Mouse (Mus musculus) limb, embryonic 13.5 days (tissue): Measurements from ENCODE around the gene Slc22a16. TPM values are rescaled to one million over a fixed set of nuclear protein-coding genes. Genes with fewer than 3 reads are reported as not detected.
"Not testable (repeated sequence)": the region's sequence is repeated elsewhere in the genome, so short reads cannot be mapped to it uniquely, and the experiment has no call there.

ENCODE experiments used
- ATAC-seq: fragments of 200-750 bp; cut with Nextera tagmentation; 2 replicates; pipeline ENCODE4 v1.8.0; 2017; ENCODE audit warnings: low read depth, moderate number of reproducible peaks, moderate TSS enrichment; ENCODE audit not compliant: low FRiP score
- H3K27ac ChIP-seq: fragments of 300-500 bp; sonication (generic); 2 replicates; pipeline ENCODE4 v1.5.1; 2015; ENCODE audit warnings: inconsistent platforms, mild to moderate bottlenecking, moderate library complexity
- H3K27me3 ChIP-seq: fragments of 300-500 bp; sonication (generic); 2 replicates; pipeline ENCODE4 v1.6.1; 2015; ENCODE audit warnings: mild to moderate bottlenecking, inconsistent platforms
- H3K36me3 ChIP-seq: fragments of 300-500 bp; sonication (generic); 2 replicates; pipeline ENCODE4 v1.6.1; 2015; ENCODE audit warnings: inconsistent platforms, mild to moderate bottlenecking, moderate library complexity
- H3K4me1 ChIP-seq: fragments of 300-500 bp; sonication (generic); 2 replicates; pipeline ENCODE4 v1.6.1; 2015; ENCODE audit warnings: inconsistent platforms
- H3K4me2 ChIP-seq: fragments of 300-500 bp; sonication (generic); replicated peaks from 2 replicates; pipeline ENCODE4 v1.6.1; 2015; ENCODE audit warnings: inconsistent platforms, mild to moderate bottlenecking, moderate library complexity
- H3K4me3 ChIP-seq: fragments of 300-500 bp; sonication (generic); 2 replicates; pipeline ENCODE4 v1.5.1; 2015; ENCODE audit warnings: moderate library complexity, mild to moderate bottlenecking, inconsistent platforms
- H3K9ac ChIP-seq: fragments of 300-500 bp; sonication (generic); 2 replicates; pipeline ENCODE4 v1.6.1; 2015; ENCODE audit warnings: mild to moderate bottlenecking, inconsistent platforms
- H3K9me3 ChIP-seq: fragments of 300-500 bp; sonication (generic); 2 replicates; pipeline ENCODE4 v1.6.1; 2016; ENCODE audit warnings: inconsistent platforms
- WGBS: fragments of 180-500 bp; shearing (Covaris S2); methylation state at CpG from one replicate; pipeline ENCODE4 v1.1.7; 2015; 5-methylcytosine and 5-hydroxymethylcytosine counted together
- polyA plus RNA-seq: library from polyadenylated mRNA; unstranded; fragments of >200 nt; fragmentation: Nextera tagmentation; extraction: Ambion mirVana; gene quantifications from 2 replicates; pipeline ENCODE4 v1.2.1, GENCODE M21; 2015

Slc22a16 gene
- polyA plus RNA-seq, 1 experiment from 2014 or later: not detected

DNA sequence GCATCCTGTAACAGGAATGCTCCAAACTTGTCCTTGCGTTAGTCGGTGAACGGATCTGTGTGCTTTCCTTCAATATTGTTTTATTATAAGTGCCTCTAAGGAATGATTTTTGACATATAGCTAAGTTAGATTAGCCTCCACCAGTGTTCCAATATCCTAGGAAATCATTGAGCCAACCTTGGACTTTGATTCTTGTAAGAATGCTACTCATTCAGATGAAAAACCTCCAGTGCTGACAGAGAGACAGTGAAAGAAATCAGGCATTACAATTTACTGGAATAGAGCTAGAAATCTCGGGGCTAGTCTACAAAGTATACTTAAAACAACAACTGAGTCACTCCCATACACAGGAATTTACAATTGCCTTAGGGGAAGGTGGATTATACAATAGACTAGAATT, 37.5 kb upstream of the Slc22a16 start:
- 92% methylated on average over 4 of the region's 4 CpGs for WGBS
- peaks cover 16% of the 10 kb centered on the region for H3K4me1 ChIP-seq
- not testable (repeated sequence) for H3K4me2 ChIP-seq, H3K9ac ChIP-seq, ATAC-seq, H3K27ac ChIP-seq, H3K36me3 ChIP-seq, H3K4me3 ChIP-seq, H3K27me3 ChIP-seq
- H3K9me3 ChIP-seq: peaks cover 10% of the 10 kb centered on the region

DNA sequence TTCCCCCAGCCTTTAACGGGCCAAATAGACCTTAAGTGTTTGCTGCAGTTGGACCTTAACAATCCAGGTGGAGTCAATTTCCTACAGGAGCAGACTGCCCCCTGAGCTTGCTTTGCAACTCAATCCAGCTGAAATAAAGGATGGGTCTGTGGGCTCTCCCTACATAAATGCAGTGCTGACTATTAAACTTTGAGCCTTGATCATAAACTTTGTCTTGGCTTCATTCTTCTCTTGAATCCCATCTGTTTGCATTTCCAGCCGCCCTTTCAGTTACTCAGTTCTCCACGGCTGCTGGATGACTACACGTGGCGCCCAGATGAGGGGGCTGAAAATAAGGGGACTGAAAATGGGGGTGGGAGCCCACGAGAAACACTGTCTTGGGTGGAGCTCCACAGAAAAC, 28.8 kb upstream of the Slc22a16 start:
- H3K4me2 ChIP-seq: no peak overlapping the region
- no peak overlapping the region for H3K4me3 ChIP-seq
- peaks cover 5% of the 10 kb centered on the region for H3K4me1 ChIP-seq
- WGBS: 25% methylated on average over 6 of the region's 6 CpGs
- H3K27me3 ChIP-seq: no peaks in the 10 kb centered on the region
- H3K36me3 ChIP-seq: no peaks in the 10 kb centered on the region
- H3K9me3 ChIP-seq: no peaks in the 10 kb centered on the region; the same call in 1 of the 2 replicates
- no peak overlapping the region for H3K9ac ChIP-seq
- ATAC-seq: peak; percentile 69
- no peak overlapping the region for H3K27ac ChIP-seq

DNA sequence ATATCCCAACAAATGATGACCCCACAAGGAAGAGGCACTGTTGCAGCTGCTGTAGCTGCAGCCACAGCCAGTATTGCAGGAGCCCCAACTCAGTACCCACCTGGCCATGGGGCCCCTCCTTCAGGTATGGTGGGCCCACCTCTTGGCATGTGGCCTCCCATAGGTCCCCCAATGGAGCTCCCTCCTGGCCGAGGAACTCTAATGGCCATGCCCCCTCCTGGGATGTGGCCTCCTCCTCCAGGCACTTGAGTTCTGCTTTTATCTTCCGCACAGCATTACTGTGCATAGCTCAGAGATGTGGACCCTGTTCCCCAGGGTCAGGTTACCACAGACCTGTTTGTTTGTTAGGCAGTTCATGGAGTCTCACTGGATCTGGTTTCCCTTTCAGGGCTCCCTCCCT, 20.8 kb upstream of the Slc22a16 start:
- H3K4me1 ChIP-seq: peaks cover 5% of the 10 kb centered on the region; the same call in 1 of the 2 replicates
- H3K4me2 ChIP-seq: no peak overlapping the region
- H3K27me3 ChIP-seq: no peaks in the 10 kb centered on the region
- no peak overlapping the region for H3K4me3 ChIP-seq
- H3K27ac ChIP-seq: no peak overlapping the region
- 41% methylated on average over 2 of the region's 2 CpGs for WGBS
- H3K9ac ChIP-seq: no peak overlapping the region
- H3K9me3 ChIP-seq: no peaks in the 10 kb centered on the region
- no peak for ATAC-seq
- no peaks in the 10 kb centered on the region for H3K36me3 ChIP-seq

DNA sequence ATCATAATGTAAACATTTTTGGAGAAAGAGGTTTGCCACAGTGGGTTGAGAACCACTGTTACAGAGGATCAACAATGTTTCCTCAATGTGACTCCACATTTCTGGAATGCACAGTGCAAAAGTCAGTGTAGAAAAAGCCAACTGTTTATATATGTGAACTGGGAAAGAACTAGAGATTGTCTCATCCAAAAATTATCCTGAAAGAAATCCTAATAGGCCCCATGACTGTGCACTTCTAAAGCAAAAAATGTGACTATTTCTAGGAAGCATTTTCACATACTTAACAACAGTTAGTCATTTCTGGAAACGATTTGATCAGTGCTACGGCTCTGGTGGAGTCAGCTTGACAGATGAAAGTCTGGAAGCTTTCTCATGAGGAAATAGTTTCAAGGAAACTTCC, 18.3 kb upstream of the Slc22a16 start:
- Histone ChIP-seq H3K27me3 (no peaks in the 10 kb centered on the region), H3K36me3 (no peaks in the 10 kb centered on the region), H3K4me2 (no peak overlapping the region), H3K9ac (no peak overlapping the region), H3K27ac (no peak overlapping the region), H3K4me1 (peaks cover 5% of the 10 kb centered on the region; the same call in 1 of the 2 replicates), H3K9me3 (no peaks in the 10 kb centered on the region), H3K4me3 (no peak overlapping the region)
- no peak for ATAC-seq
- 21% methylated on average over 2 of the region's 2 CpGs for WGBS

DNA sequence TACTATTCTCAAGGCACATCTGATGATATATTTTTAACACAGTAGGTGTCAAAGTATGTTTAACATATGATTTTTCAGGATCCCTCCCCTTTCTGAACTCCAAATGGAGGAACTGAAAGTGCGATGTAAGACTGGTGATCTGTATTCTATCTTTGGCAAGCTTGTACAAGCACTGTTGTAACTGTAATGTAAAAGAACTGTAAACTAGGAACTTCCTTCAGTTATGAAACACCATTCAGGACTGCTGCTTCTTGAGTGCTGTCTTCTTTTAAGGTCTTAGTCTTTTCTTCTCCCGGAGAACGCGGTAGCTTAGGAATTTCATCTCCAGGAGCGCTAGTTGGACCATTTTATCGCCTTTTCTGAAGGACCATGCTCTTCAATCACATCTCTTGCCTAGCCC, 4.4 kb upstream of the Slc22a16 start:
- ATAC-seq, H3K4me2 ChIP-seq, H3K4me1 ChIP-seq, H3K9ac ChIP-seq, H3K36me3 ChIP-seq, H3K27me3 ChIP-seq, H3K4me3 ChIP-seq, H3K27ac ChIP-seq, H3K9me3 ChIP-seq: not testable (repeated sequence)
- WGBS: 93% methylated on average over 6 of the region's 6 CpGs

DNA sequence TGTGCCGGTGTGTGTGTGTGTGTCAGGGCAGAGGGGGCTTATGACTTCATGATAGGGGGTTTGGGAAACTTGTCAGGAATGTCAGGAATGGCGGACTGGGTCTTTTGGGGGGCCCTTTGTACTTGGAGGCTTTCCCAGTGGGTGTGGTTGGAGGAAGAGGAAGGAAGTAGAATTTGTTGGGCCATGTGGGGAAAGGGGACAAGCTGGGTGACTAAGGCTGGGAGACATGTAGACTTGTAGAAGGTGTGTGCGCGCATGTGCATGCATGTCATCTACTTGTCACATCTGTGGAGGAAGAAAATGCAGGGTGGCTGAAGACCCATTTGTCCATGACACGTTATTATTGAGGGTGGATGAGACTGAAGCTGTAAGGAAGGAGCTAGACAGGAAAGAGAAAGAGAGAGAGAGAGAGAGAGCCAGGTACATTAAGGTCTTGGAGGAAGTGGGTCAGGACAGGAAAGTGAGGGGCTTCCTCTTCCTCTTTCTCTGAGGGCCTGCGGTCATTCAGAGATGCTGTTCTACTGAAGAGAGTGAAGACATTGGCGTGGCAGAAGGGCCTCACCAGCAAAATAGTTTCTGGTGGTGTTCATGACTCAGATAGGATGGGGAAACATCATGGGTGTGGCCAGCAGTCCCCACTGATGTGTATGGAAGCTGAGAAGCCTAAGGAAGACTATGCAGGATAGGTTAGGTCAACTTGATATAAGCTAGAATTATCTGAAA, 5.9 kb downstream of the Slc22a16 start:
- WGBS: 90% methylated on average over 7 of the region's 7 CpGs
- Histone ChIP-seq H3K9me3 (no peaks in the 10 kb centered on the region), H3K4me3 (no peak overlapping the region), H3K4me2 (no peak overlapping the region), H3K27me3 (no peaks in the 10 kb centered on the region), H3K27ac (no peak overlapping the region), H3K4me1 (no peaks in the 10 kb centered on the region), H3K9ac (no peak overlapping the region), H3K36me3 (no peaks in the 10 kb centered on the region)
- ATAC-seq: no peak

DNA sequence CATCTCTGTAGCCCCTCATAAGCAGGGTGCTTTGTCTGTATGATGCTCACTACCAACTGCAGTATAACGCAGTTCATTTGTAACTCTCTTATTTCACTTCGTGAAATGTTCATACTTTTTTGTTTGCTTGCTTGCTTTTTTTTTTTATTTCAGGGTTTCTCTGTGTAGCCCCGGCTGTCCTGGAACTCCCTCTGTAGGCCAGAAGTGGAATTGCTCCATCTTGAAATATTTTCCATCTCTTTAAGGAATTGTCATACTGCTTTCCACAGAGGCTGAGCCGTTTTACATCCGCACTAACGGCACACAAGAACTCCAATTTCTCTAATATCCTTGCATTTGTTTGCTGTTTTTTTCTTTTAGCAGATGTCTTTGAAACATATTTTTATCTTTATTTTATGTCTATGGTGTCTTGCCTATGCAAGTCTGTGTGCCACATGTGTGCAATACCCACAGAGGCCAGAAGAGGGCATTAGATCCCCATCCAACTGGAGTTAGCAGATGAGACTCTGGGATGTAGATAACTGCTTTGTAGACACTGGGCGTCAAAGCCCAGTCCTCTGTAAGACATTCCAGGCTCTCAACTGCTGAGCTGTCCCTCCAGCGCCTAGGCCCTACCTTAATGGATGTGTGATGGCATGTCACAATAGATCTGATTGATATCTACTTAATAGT, 13.6 kb downstream of the Slc22a16 start:
- Histone ChIP-seq H3K27ac (no peak overlapping the region), H3K27me3 (no peaks in the 10 kb centered on the region), H3K4me2 (no peak overlapping the region), H3K4me1 (no peaks in the 10 kb centered on the region), H3K9me3 (peaks cover 5% of the 10 kb centered on the region; the same call in 1 of the 2 replicates), H3K9ac (no peak overlapping the region), H3K4me3 (no peak overlapping the region), H3K36me3 (no peaks in the 10 kb centered on the region)
- 76% methylated on average over 8 of the region's 8 CpGs for WGBS
- no peak for ATAC-seq

DNA sequence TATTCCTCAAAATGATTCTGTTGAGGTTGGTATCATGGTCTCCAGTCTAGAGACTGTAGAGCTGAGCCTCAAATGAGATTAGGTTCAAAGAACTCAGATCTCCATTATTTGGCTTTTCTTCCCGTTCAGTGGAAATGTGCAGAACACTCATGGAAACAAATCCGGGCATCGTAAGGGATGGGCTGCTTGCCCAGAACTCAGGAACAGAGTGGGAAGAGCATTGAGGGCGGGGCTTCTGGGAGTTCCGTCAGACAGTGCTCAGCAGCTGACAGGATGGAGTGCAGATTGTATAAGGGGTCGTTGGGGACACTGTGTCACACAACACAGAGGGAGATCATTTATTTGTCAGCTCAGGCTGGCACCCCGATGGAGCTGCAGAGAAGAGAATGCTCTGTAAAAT, 22.1 kb downstream of the Slc22a16 start:
- Histone ChIP-seq H3K27ac (no peak overlapping the region), H3K36me3 (no peaks in the 10 kb centered on the region), H3K4me2 (no peak overlapping the region), H3K27me3 (no peaks in the 10 kb centered on the region), H3K4me3 (no peak overlapping the region), H3K4me1 (no peaks in the 10 kb centered on the region), H3K9ac (no peak overlapping the region), H3K9me3 (no peaks in the 10 kb centered on the region)
- WGBS: 69% methylated on average over 7 of the region's 7 CpGs
- ATAC-seq: no peak

DNA sequence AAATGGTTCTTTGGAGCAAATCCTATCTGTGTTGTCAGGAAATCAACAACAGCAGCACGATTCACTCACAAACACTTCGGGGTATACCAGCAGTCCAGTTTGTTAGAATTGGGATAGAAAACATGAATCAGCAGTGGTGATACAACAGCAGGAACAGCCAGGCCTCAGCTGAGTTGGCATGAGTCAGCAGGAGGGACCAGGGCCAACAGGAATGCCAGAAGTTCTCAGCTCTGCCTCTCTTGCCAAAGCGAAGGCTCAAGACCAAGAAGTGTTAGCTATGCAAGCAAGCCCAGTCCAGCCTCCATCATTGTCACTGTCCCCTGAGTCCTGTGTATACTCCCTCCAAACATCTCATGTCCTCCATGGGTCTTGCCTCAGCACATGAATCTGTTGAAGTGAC, 27.0 kb downstream of the Slc22a16 start:
- WGBS: 86% methylated on average over 3 of the region's 3 CpGs
- ATAC-seq: no peak
- no peaks in the 10 kb centered on the region for H3K27me3 ChIP-seq
- H3K4me3 ChIP-seq: no peak overlapping the region
- H3K9ac ChIP-seq: no peak overlapping the region
- H3K9me3 ChIP-seq: no peaks in the 10 kb centered on the region
- no peak overlapping the region for H3K4me2 ChIP-seq
- H3K27ac ChIP-seq: no peak overlapping the region
- H3K36me3 ChIP-seq: no peaks in the 10 kb centered on the region
- no peaks in the 10 kb centered on the region for H3K4me1 ChIP-seq

DNA sequence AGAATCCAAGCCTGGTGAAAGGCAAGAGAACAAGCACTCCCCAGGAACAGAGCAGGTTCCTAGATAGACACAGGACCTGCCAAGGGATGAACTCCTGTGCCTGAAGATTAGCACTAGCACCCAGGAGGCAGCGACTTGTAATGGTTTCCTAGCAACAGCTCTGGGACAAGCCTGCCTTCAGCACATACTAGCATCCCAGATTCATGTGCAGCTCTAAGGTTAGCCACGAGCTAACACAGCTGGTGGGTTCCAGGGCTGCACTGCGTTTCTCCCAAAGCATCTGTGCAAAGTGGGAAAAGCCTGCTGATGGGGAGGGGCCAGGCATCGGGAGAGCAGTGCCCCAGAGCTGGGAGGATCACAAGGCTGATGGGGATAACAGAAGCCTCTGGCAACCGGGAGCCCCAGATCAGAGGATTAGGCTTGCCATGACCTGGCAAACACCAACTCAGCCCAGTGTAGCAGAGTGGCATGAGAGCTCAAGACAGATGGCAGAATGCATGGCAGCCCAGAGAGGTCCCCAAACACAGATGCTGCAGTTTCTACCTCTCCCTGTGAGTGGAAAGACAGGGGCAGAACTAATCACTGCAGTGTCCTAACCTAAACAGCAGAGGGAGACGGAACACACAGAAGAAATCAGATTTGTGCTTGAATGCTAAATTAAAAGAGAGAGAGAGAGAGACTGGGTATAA, 34.7 kb downstream of the Slc22a16 start:
- 59% methylated on average over 6 of the region's 6 CpGs for WGBS

DNA sequence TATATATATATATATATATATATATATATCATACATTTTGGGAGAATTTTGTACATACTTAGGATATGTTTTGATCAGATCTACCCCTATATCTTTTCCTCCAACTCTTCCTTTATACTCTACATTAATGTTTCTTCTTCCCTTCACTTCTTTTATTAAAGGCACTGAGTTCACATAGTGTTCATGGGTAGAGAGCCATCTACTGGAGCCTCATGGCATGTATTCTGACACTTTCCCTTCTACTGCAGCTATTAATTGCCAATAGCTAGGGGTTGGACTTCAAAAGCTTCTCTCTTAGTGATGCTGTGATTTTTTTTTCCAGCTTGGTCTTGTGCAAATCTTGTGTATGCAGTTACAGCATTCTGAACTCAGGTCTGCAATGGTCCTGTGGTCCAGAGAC, 47.8 kb downstream of the Slc22a16 start:
- ATAC-seq: no peak
- no peak overlapping the region for H3K4me2 ChIP-seq
- H3K9ac ChIP-seq: no peak overlapping the region
- H3K4me3 ChIP-seq: no peak overlapping the region
- H3K4me1 ChIP-seq: no peaks in the 10 kb centered on the region
- no peaks in the 10 kb centered on the region for H3K9me3 ChIP-seq
- H3K36me3 ChIP-seq: no peaks in the 10 kb centered on the region
- H3K27me3 ChIP-seq: no peaks in the 10 kb centered on the region
- no peak overlapping the region for H3K27ac ChIP-seq

More for the DNA sequence above, 34.7 kb downstream of the Slc22a16 start:
- no peaks in the 10 kb centered on the region for H3K27me3 ChIP-seq
- no peak overlapping the region for H3K27ac ChIP-seq
- H3K9ac ChIP-seq: no peak overlapping the region
- no peak for ATAC-seq
- peaks cover 11% of the 10 kb centered on the region for H3K9me3 ChIP-seq
- no peaks in the 10 kb centered on the region for H3K36me3 ChIP-seq
- H3K4me1 ChIP-seq: no peaks in the 10 kb centered on the region
- H3K4me2 ChIP-seq: no peak overlapping the region
- H3K4me3 ChIP-seq: no peak overlapping the region

DNA sequence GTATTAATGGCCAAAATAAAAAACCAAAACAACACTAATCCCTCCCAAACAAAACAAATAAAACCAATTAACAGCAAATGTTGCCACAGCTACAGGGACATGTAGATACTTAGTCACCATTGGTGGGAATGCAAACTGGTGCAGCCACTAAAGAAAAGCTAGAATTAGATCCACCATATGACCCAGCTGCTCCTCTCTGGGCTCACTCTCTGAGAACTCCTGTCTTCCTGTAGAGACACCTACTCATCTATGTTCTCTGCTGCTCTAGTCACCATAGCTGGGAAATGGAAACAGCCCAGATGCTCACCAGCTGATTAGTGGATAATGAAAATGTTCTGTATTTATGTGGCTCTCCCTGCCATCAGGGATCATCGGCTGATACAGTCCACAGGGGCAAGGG, 49.6 kb downstream of the Slc22a16 start:
- Histone ChIP-seq H3K36me3 (no peaks in the 10 kb centered on the region), H3K4me2 (no peak overlapping the region), H3K4me3 (no peak overlapping the region), H3K4me1 (no peaks in the 10 kb centered on the region), H3K27me3 (no peaks in the 10 kb centered on the region), H3K27ac (no peak overlapping the region), H3K9ac (no peak overlapping the region), H3K9me3 (no peaks in the 10 kb centered on the region)
- no peak for ATAC-seq
- WGBS: 53% methylated on average over 1 of the region's 1 CpGs
